Mouse (Mus musculus) midbrain, embryonic 16.5 days (tissue): ENCODE measurements at regions not wholly inside any gene's neighbourhood (a gene's known extent, or its start where the extent isn't known, plus 50 kb on each side); places are given as distances from the start of the nearest gene placed in this dataset.

ENCODE experiments used
- ATAC-seq: fragments of 200-750 bp; cut with Nextera tagmentation; 2 replicates; pipeline ENCODE4 v1.8.0; 2017; ENCODE audit warnings: moderate TSS enrichment
- H3K27ac ChIP-seq: fragments of 300-500 bp; sonication (generic); 2 replicates; pipeline ENCODE4 v1.5.1; 2014; ENCODE audit warnings: mild to moderate bottlenecking, low read length, mixed read lengths
- H3K27me3 ChIP-seq: fragments of 300-500 bp; sonication (generic); 2 replicates; pipeline ENCODE4 v1.6.1; 2014; ENCODE audit warnings: low read depth, low read length, mixed read lengths; ENCODE audit not compliant: control insufficient read depth, insufficient read depth
- H3K36me3 ChIP-seq: fragments of 300-500 bp; sonication (generic); 2 replicates; pipeline ENCODE4 v1.6.1; 2014; ENCODE audit warnings: mild to moderate bottlenecking, low read length, moderate library complexity, mixed read lengths; ENCODE audit not compliant: control insufficient read depth, insufficient read depth
- H3K4me1 ChIP-seq: fragments of 300-500 bp; sonication (generic); 2 replicates; pipeline ENCODE4 v1.6.1; 2014; ENCODE audit warnings: mild to moderate bottlenecking, low read length, mixed read lengths; ENCODE audit not compliant: control insufficient read depth, insufficient read depth
- H3K4me2 ChIP-seq: fragments of 300-500 bp; sonication (generic); 2 replicates; pipeline ENCODE4 v1.6.1; 2014; ENCODE audit warnings: mild to moderate bottlenecking, low read length, mixed read lengths
- H3K4me3 ChIP-seq: fragments of 300-500 bp; sonication (generic); 2 replicates; pipeline ENCODE4 v1.5.1; 2014; ENCODE audit warnings: low read depth, mild to moderate bottlenecking, low read length, moderate library complexity, mixed read lengths
- H3K9ac ChIP-seq: fragments of 300-500 bp; sonication (generic); 2 replicates; pipeline ENCODE4 v1.6.1; 2014; ENCODE audit warnings: low read depth, low read length, mixed read lengths
- H3K9me3 ChIP-seq: fragments of 300-500 bp; sonication (generic); replicated peaks from 2 replicates; pipeline ENCODE4 v1.6.1; 2014; ENCODE audit warnings: mild to moderate bottlenecking, low read length, mixed read lengths; ENCODE audit not compliant: control insufficient read depth, poor library complexity, severe bottlenecking
- WGBS: fragments of 180-500 bp; shearing (Covaris S2); extraction: QIAGEN DNeasy Blood & Tissue Kit; methylation state at CpG from one replicate; pipeline ENCODE4 v1.1.7; 2014; 5-methylcytosine and 5-hydroxymethylcytosine counted together

DNA sequence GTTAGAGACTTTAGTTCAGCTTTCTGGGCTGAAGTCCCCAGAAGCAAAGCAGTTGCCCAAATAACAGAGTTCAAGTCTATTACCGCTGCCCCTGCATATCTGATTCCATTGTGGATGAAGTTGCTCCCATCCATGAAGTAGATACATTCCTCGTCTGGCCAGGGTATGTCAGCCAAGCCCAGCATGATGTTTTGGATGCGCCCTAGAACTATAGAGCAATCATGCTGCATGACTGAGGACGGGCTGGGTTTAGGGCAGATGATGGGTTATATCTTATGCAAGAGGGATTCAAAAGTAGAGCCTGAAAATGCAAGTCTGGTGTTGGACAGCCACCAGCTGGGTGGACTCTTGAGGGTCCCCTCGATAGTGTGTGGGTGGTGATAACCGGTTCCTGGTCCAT lies 288.6 kb downstream of the Lyplal1 start:
- no peaks in the 10 kb centered on the region for H3K36me3 ChIP-seq
- no peaks in the 10 kb centered on the region for H3K4me1 ChIP-seq
- ATAC-seq = no peak
- no peak overlapping the region for H3K4me2 ChIP-seq
- H3K27me3 ChIP-seq = no peaks in the 10 kb centered on the region
- H3K9me3 ChIP-seq = no peaks in the 10 kb centered on the region
- no peak overlapping the region for H3K27ac ChIP-seq
- 87% methylated on average over 6 of the region's 6 CpGs for WGBS
- no peak overlapping the region for H3K4me3 ChIP-seq
- no peak overlapping the region for H3K9ac ChIP-seq

DNA sequence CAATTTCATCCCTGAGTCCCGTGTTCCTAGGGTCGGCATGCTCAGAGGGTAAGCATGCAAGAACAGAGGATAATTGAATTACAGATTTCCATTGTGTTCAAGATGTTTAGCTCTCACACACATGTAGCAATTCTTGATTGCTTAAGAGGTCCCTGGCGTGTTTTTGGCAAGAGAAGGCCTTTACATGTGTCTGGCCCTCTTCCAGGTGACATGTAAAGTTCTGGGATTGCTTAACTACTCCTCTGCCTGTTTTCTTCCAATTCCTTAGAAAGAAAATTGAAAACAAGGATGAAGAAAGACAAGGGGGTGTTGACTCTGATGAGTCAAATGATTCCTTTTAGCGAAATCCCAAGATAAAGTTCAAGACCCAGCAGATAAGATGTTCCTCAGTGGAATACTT lies 285.1 kb downstream of the Lyplal1 start:
- H3K4me1 ChIP-seq = no peaks in the 10 kb centered on the region
- no peak overlapping the region for H3K27ac ChIP-seq
- no peaks in the 10 kb centered on the region for H3K9me3 ChIP-seq
- WGBS = 89% methylated on average over 4 of the region's 4 CpGs
- H3K9ac ChIP-seq = no peak overlapping the region
- no peak overlapping the region for H3K4me2 ChIP-seq
- H3K27me3 ChIP-seq = no peaks in the 10 kb centered on the region
- H3K4me3 ChIP-seq = no peak overlapping the region
- ATAC-seq = no peak
- no peaks in the 10 kb centered on the region for H3K36me3 ChIP-seq

GRCm38 (mm10) chr1:185834171-185834570 lies 282.9 kb downstream of the Lyplal1 start:
- no peaks in the 10 kb centered on the region for H3K9me3 ChIP-seq
- H3K36me3 ChIP-seq = no peaks in the 10 kb centered on the region
- no peaks in the 10 kb centered on the region for H3K27me3 ChIP-seq
- WGBS = 54% methylated on average over 6 of the region's 6 CpGs
- H3K4me2 ChIP-seq = no peak overlapping the region
- ATAC-seq = no peak
- H3K27ac ChIP-seq = no peak overlapping the region
- no peaks in the 10 kb centered on the region for H3K4me1 ChIP-seq
- H3K9ac ChIP-seq = no peak overlapping the region
- H3K4me3 ChIP-seq = no peak overlapping the region

DNA sequence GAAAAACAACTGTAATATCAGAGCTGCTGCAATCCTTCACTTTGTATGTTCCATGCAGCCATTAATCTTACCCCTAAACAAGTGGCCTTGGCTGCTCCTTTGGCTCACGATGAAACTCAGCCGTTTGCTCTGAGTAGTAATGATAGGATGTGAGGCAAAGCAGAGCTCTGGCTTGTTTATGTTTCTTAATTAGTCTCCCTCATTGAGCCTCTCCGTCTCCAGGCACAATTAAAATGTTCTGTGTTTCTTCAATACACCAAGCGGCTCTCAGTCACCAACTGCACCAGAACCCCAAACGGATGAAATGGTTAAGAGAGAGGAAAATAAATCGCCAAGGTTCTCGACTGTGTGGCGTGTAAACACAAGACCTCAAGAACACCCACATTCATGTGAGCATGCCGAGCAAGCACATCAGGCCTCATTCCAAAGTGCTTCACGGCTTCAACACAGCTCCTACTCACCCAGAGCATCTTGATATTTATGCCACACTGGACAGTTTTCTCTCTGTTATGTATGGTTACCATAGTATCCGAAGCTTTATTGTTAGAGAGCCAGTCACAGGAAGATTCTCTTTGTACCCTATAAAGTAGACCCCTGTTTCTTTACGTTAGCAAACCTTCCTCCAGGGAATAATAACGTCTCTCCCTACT lies 280.4 kb downstream of the Lyplal1 start:
- 69% methylated on average over 13 of the region's 13 CpGs for WGBS
- no peak overlapping the region for H3K4me3 ChIP-seq
- H3K27ac ChIP-seq = no peak overlapping the region
- H3K4me2 ChIP-seq = no peak overlapping the region
- H3K27me3 ChIP-seq = no peaks in the 10 kb centered on the region
- H3K9me3 ChIP-seq = no peaks in the 10 kb centered on the region
- ATAC-seq = no peak
- H3K9ac ChIP-seq = no peak overlapping the region
- H3K36me3 ChIP-seq = no peaks in the 10 kb centered on the region
- H3K4me1 ChIP-seq = no peaks in the 10 kb centered on the region

- Histone ChIP-seq H3K4me2 (no peak overlapping the region), H3K9me3 (no peaks in the 10 kb centered on the region), H3K4me3 (no peak overlapping the region), H3K36me3 (no peaks in the 10 kb centered on the region), H3K27me3 (no peaks in the 10 kb centered on the region), H3K4me1 (no peaks in the 10 kb centered on the region), H3K27ac (no peak overlapping the region), H3K9ac (no peak overlapping the region)
- no peak for ATAC-seq
- 88% methylated on average over 12 of the region's 12 CpGs for WGBS
Observed at GRCm38 (mm10) chr1:185842481-185842880, 274.6 kb downstream of the Lyplal1 start.

DNA sequence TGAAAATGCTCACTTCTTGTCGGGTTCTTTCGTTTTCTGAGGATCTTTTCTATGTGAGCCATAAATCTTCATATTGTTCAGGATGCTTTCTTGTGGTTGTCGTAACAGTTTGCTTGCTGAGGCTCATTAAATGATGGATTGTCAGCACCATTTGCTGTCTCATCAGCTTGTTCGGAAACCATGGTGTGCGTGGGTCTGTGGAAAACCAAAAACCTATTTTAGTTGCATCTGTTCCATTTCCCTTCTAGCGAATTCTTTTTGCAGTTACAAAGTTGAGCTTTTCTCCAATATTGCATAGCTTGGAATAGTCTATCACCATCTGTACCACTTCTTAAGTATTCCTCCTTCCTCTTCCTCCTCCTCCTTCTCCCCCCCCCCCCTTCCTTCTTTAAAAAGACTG lies 269.9 kb downstream of the Lyplal1 start:
- Histone ChIP-seq H3K4me1 (no peaks in the 10 kb centered on the region), H3K4me2 (no peak overlapping the region), H3K9me3 (no peaks in the 10 kb centered on the region), H3K9ac (no peak overlapping the region), H3K27ac (no peak overlapping the region), H3K4me3 (no peak overlapping the region), H3K27me3 (no peaks in the 10 kb centered on the region), H3K36me3 (no peaks in the 10 kb centered on the region)
- 89% methylated on average over 6 of the region's 6 CpGs for WGBS
- ATAC-seq = no peak

DNA sequence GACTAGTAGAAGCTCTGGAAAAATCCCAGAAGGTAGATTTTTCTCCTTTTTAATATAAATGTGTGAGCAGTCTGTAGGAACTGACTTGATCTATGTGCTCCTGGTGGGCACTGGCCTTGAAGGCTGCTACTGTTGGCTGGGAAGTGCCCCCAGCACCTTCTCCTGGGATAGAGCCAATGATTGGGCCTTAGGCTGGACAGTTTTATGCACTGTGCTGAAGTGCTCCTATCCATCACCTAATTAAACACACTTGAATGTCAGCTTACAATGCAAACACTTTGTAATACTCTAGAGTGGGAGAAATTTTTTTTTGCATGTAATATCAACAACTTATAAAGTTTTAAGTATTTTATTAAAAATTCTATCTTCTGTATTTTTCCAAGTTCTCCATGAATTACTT lies 266.5 kb downstream of the Lyplal1 start:
- no peaks in the 10 kb centered on the region for H3K9me3 ChIP-seq
- H3K27ac ChIP-seq = no peak overlapping the region
- no peak overlapping the region for H3K9ac ChIP-seq
- no peak overlapping the region for H3K4me2 ChIP-seq
- no peaks in the 10 kb centered on the region for H3K27me3 ChIP-seq
- H3K4me1 ChIP-seq = no peaks in the 10 kb centered on the region
- no peak overlapping the region for H3K4me3 ChIP-seq
- no peak for ATAC-seq
- no peaks in the 10 kb centered on the region for H3K36me3 ChIP-seq

DNA sequence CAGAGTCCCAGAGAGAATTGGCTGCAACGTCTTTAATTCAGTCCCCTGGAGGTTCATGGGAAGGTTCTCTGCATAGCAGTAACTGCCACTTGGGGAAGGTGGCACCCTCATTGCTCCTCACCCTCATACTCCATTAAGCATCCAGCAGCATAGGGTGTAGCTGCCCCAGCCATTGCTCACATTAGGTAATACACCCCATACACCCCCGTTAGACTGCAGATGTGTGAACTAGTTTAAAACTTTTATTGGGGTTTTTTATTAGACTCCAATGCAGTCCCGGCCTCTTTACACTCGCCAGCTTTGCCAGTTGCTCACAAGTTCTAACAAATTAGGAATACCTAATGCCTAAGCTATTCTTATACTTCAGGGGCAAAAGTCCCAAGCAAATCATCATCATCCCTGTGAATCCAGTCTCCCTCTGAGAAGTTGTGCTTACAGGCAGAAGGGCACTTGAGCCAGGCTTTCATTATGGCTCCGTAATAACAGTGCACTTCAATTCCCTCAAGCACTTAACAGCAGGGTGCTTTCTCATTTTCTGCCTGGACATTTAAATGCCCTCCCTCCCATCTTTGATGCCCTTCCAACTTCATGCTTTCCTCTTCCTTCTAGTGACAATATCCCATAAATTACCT lies 265.7 kb downstream of the Lyplal1 start:
- Histone ChIP-seq H3K4me2 (no peak overlapping the region), H3K27me3 (no peaks in the 10 kb centered on the region), H3K9ac (no peak overlapping the region), H3K4me1 (no peaks in the 10 kb centered on the region), H3K4me3 (no peak overlapping the region), H3K9me3 (no peaks in the 10 kb centered on the region), H3K36me3 (no peaks in the 10 kb centered on the region), H3K27ac (no peak overlapping the region)
- WGBS = 62% methylated on average over 5 of the region's 5 CpGs
- ATAC-seq = no peak

GRCm38 (mm10) chr1:185861692-185862091 lies 255.4 kb downstream of the Lyplal1 start:
- no peaks in the 10 kb centered on the region for H3K4me1 ChIP-seq
- H3K4me2 ChIP-seq = no peak overlapping the region
- no peak overlapping the region for H3K27ac ChIP-seq
- 93% methylated on average over 4 of the region's 4 CpGs for WGBS
- H3K4me3 ChIP-seq = no peak overlapping the region
- no peaks in the 10 kb centered on the region for H3K9me3 ChIP-seq
- no peak overlapping the region for H3K9ac ChIP-seq
- H3K36me3 ChIP-seq = no peaks in the 10 kb centered on the region
- ATAC-seq = no peak
- no peaks in the 10 kb centered on the region for H3K27me3 ChIP-seq
